Mouse (Mus musculus) forebrain, embryonic 11.5 days (tissue): Measurements from ENCODE around the gene Pde10a. TPM values are rescaled to one million over a fixed set of nuclear protein-coding genes. Genes with fewer than 3 reads are reported as not detected.

Source experiments
- ATAC-seq: fragments of 200-750 bp; cut with Nextera tagmentation; replicated peaks from 2 replicates; pipeline ENCODE4 v1.8.0; 2017; ENCODE audit warnings: moderate TSS enrichment; ENCODE audit not compliant: low FRiP score
- DNase-seq: peaks from one replicate; pipeline ENCODE4 v3.0.0-alpha.2; 2017; ENCODE audit warnings: low spot score
- H3K27ac ChIP-seq: fragments of 300-500 bp; sonication (generic); 2 replicates; pipeline ENCODE4 v1.5.1; 2014; ENCODE audit warnings: low read depth, low read length
- H3K27me3 ChIP-seq: fragments of 300-500 bp; sonication (generic); 2 replicates; pipeline ENCODE4 v1.6.1; 2014; ENCODE audit warnings: mild to moderate bottlenecking, low read length, mixed read lengths; ENCODE audit not compliant: control insufficient read depth, insufficient read depth
- H3K36me3 ChIP-seq: fragments of 300-500 bp; sonication (generic); 2 replicates; pipeline ENCODE4 v1.6.1; 2014; ENCODE audit warnings: mild to moderate bottlenecking, low read length, moderate library complexity, mixed read lengths; ENCODE audit not compliant: control insufficient read depth, insufficient read depth
- H3K4me1 ChIP-seq: fragments of 300-500 bp; sonication (generic); replicated peaks from 2 replicates; pipeline ENCODE4 v1.6.1; 2014; ENCODE audit warnings: low read length, mixed read lengths; ENCODE audit not compliant: control insufficient read depth, insufficient read depth
- H3K4me2 ChIP-seq: fragments of 300-500 bp; sonication (generic); 2 replicates; pipeline ENCODE4 v1.6.1; 2014; ENCODE audit warnings: low read depth, mild to moderate bottlenecking, low read length, moderate library complexity, mixed read lengths; ENCODE audit not compliant: severe bottlenecking
- H3K4me3 ChIP-seq: fragments of 300-500 bp; sonication (generic); 2 replicates; pipeline ENCODE4 v1.5.1; 2014; ENCODE audit warnings: low read depth, low read length
- H3K9ac ChIP-seq: fragments of 300-500 bp; sonication (generic); 2 replicates; pipeline ENCODE4 v1.6.1; 2014; ENCODE audit warnings: low read length
- H3K9me3 ChIP-seq: fragments of 300-500 bp; sonication (generic); 2 replicates; pipeline ENCODE4 v1.6.1; 2016; ENCODE audit warnings: low read length, mixed read lengths; ENCODE audit not compliant: control insufficient read depth
- WGBS: fragments of 180-500 bp; shearing (Covaris S2); extraction: QIAGEN DNeasy Blood & Tissue Kit; methylation state at CpG from one replicate; pipeline ENCODE4 v1.1.7; 2014; 5-methylcytosine and 5-hydroxymethylcytosine counted together
- polyA plus RNA-seq: library from polyadenylated mRNA; unstranded; fragments of >200 nt; fragmentation: Nextera tagmentation; extraction: Ambion mirVana; gene quantifications from 2 replicates; pipeline ENCODE4 v1.2.1, GENCODE M21; 2014

Gene Pde10a
- polyA plus RNA-seq, 1 experiment from 2014 or later, result 9.0 TPM

DNA sequence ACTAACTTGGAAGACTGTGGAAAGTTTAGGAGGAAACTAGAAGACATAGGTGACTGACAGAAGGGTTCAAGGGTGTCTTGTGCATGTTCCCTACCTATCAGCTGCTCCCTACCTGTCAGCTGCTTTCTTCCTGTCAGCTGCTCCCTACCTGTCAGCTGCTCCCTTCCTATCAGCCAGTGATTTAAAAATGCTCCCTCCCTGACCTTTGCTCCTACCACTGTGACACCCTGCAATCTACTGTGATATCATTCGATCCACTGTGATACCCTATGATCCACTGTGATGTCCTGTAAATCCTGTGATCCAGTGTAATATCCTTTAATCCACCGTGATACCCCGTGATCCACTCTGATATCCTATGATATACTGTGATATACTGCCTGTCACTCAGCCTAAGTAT, 249.1 kb downstream of the Pde10a start:
- Histone ChIP-seq H3K4me1 (no peaks in the 10 kb centered on the region), H3K27me3 (no peaks in the 10 kb centered on the region), H3K36me3 (no peaks in the 10 kb centered on the region), H3K4me3 (no peak overlapping the region), H3K4me2 (no peak overlapping the region), H3K9me3 (no peaks in the 10 kb centered on the region), H3K27ac (no peak overlapping the region), H3K9ac (no peak overlapping the region)
- no peak for DNase-seq
- WGBS, result 84% methylated on average over 3 of the region's 3 CpGs
- ATAC-seq, result no peak

- Histone ChIP-seq H3K27ac (no peak overlapping the region), H3K36me3 (no peaks in the 10 kb centered on the region), H3K27me3 (no peaks in the 10 kb centered on the region), H3K4me2 (no peak overlapping the region), H3K9ac (no peak overlapping the region), H3K4me3 (no peak overlapping the region), H3K4me1 (no peaks in the 10 kb centered on the region), H3K9me3 (no peaks in the 10 kb centered on the region)
- no peak for DNase-seq
- ATAC-seq, result no peak
- WGBS, result 87% methylated on average over 11 of the region's 11 CpGs
Measured at GRCm38 (mm10) chr17:8775571-8776161, 250.5 kb downstream of the Pde10a start.

GRCm38 (mm10) chr17:8777710-8778109, 252.5 kb downstream of the Pde10a start:
- Histone ChIP-seq H3K4me1 (no peaks in the 10 kb centered on the region), H3K4me3 (no peak overlapping the region), H3K9me3 (no peaks in the 10 kb centered on the region), H3K27me3 (no peaks in the 10 kb centered on the region), H3K4me2 (no peak overlapping the region), H3K27ac (no peak overlapping the region), H3K9ac (no peak overlapping the region), H3K36me3 (no peaks in the 10 kb centered on the region)
- no peak for ATAC-seq
- WGBS, result 88% methylated on average over 6 of the region's 6 CpGs
- no peak for DNase-seq

DNA sequence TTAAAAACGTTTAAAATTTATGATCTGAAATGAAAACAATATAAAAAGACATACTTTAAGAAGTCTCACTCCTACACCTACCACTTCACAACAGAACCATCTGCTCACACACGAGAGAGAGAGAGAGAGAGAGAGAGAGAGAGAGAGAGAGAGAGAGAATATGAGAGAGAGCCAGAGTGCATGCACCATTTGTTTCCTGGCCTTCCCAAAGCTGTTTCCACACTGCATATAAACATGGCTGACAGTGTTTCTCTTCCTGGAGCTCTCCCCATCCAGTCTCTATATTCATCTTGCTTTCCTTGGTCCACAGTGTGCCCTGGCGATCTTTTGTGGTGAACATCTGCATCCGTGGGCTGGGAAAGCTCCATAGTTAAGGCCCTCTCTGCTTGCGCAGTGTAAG, 253.7 kb downstream of the Pde10a start:
- WGBS, result 78% methylated on average over 5 of the region's 5 CpGs
- Histone ChIP-seq H3K27me3 (no peaks in the 10 kb centered on the region), H3K9ac (no peak overlapping the region), H3K4me2 (no peak overlapping the region), H3K9me3 (no peaks in the 10 kb centered on the region), H3K27ac (no peak overlapping the region), H3K4me1 (no peaks in the 10 kb centered on the region), H3K36me3 (no peaks in the 10 kb centered on the region), H3K4me3 (no peak overlapping the region)
- ATAC-seq (no peak), DNase-seq (no peak)

- no peak overlapping the region for H3K4me3 ChIP-seq
- H3K4me1 ChIP-seq, result no peaks in the 10 kb centered on the region
- ATAC-seq (no peak), DNase-seq (no peak)
- no peak overlapping the region for H3K9ac ChIP-seq
- H3K9me3 ChIP-seq, result no peaks in the 10 kb centered on the region
- no peaks in the 10 kb centered on the region for H3K27me3 ChIP-seq
- 89% methylated on average over 4 of the region's 4 CpGs for WGBS
- H3K36me3 ChIP-seq, result no peaks in the 10 kb centered on the region
- no peak overlapping the region for H3K27ac ChIP-seq
- H3K4me2 ChIP-seq, result no peak overlapping the region
Measured at GRCm38 (mm10) chr17:8780484-8780883, 255.3 kb downstream of the Pde10a start.

GRCm38 (mm10) chr17:8781040-8781439, 255.9 kb downstream of the Pde10a start:
- Histone ChIP-seq H3K27me3 (no peaks in the 10 kb centered on the region), H3K9me3 (no peaks in the 10 kb centered on the region), H3K9ac (no peak overlapping the region), H3K4me2 (no peak overlapping the region), H3K4me3 (no peak overlapping the region), H3K4me1 (no peaks in the 10 kb centered on the region), H3K27ac (no peak overlapping the region), H3K36me3 (no peaks in the 10 kb centered on the region)
- ATAC-seq, result no peak
- DNase-seq, result no peak
- 88% methylated on average over 2 of the region's 2 CpGs for WGBS

- Histone ChIP-seq H3K27me3 (no peaks in the 10 kb centered on the region), H3K36me3 (no peaks in the 10 kb centered on the region), H3K27ac (no peak overlapping the region), H3K4me1 (no peaks in the 10 kb centered on the region), H3K9me3 (no peaks in the 10 kb centered on the region), H3K4me2 (no peak overlapping the region), H3K4me3 (no peak overlapping the region), H3K9ac (no peak overlapping the region)
- WGBS, result 75% methylated on average over 1 of the region's 1 CpGs
- no peak for DNase-seq
- no peak for ATAC-seq
Measured at GRCm38 (mm10) chr17:8781576-8781975, 256.4 kb downstream of the Pde10a start.

DNA sequence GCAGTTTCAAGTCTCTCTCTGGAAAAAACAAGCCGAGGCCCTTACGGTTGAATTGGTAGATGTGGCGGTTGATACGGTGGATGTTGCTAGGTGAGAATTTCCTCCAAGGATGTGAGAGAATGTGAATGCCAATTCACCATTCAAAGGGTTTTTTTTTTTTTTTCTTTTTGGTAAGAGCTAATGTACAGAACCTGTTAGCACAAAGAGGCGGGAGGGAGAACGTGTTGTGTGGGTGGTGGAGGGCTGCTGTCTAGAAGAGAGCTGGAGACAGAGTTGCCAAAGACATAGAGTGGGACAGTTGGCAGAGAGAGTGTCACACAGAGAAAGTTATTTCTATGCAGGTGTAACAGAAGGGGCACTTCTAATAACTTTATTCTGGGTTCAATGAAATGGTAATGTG, 260.7 kb downstream of the Pde10a start:
- ATAC-seq (no peak), DNase-seq (no peak)
- no peaks in the 10 kb centered on the region for H3K4me1 ChIP-seq
- H3K9ac ChIP-seq, result no peak overlapping the region
- no peaks in the 10 kb centered on the region for H3K9me3 ChIP-seq
- no peak overlapping the region for H3K27ac ChIP-seq
- no peaks in the 10 kb centered on the region for H3K36me3 ChIP-seq
- H3K27me3 ChIP-seq, result no peaks in the 10 kb centered on the region
- H3K4me3 ChIP-seq, result no peak overlapping the region
- WGBS, result 75% methylated on average over 6 of the region's 6 CpGs
- H3K4me2 ChIP-seq, result no peak overlapping the region

DNA sequence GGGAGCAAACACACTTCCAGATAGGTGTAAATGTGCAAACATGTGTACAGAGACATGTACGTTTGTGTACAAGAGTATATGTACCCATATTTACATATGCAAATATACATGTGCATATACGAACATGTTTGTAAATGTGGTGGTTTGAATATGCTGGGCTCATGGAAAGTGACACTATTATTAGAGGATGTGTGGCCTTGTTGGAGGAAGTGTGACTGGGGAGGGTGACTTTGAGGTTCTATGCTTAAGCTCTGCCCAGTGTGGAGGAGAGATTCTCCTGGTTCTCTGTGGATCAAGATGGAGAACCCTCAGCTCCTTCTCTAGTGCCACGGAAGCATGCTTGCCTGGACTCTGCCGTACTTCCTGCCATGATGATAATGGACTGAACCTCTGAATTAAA, 261.3 kb downstream of the Pde10a start:
- H3K9me3 ChIP-seq, result no peaks in the 10 kb centered on the region
- no peak overlapping the region for H3K27ac ChIP-seq
- no peak overlapping the region for H3K4me3 ChIP-seq
- no peak for ATAC-seq
- DNase-seq, result no peak
- H3K4me1 ChIP-seq, result no peaks in the 10 kb centered on the region
- H3K9ac ChIP-seq, result no peak overlapping the region
- no peaks in the 10 kb centered on the region for H3K36me3 ChIP-seq
- WGBS, result 90% methylated on average over 4 of the region's 4 CpGs
- no peak overlapping the region for H3K4me2 ChIP-seq
- H3K27me3 ChIP-seq, result no peaks in the 10 kb centered on the region
